Mouse (Mus musculus): ENCODE data around the gene Serinc2. TPM values are rescaled to one million over a fixed set of nuclear protein-coding genes. Genes with fewer than 3 reads are reported as not detected.
A peak's percentile ranks its signal among the peaks of the same experiment; 100 is the strongest.

The Serinc2 gene
- polyA plus RNA-seq, 1 experiment from 2014 or later = 28.7 TPM

- Histone ChIP-seq H3K4me3 (replicated peaks) (no peak overlapping the region), H3K9ac (replicated peaks) (no peak overlapping the region), H3K27ac (replicated peaks) (no peak overlapping the region), H3K4me1 (peaks cover 25% of the 10 kb centered on the region), H3K4me2 (no peak overlapping the region), H3K27me3 (replicated peaks) (peaks cover 14% of the 10 kb centered on the region), H3K36me3 (peaks cover 36% of the 10 kb centered on the region), H3K9me3 (replicated peaks) (no peaks in the 10 kb centered on the region)
- WGBS = 93% methylated on average over 3 of the region's 3 CpGs
- no peak for ATAC-seq (ENCODE audit: low FRiP score)
Observed at GRCm38 (mm10) chr4:130312526-130312925, 33.5 kb upstream of the Serinc2 start.

- peak; percentile 12; the same call in 1 of the 2 replicates for ATAC-seq (ENCODE audit: low FRiP score)
- Histone ChIP-seq H3K4me2 (peak overlapping the region; percentile 90), H3K4me3 (replicated peaks) (peak overlapping the region; percentile 52), H3K36me3 (peaks cover 18% of the 10 kb centered on the region), H3K27me3 (replicated peaks) (peaks cover 24% of the 10 kb centered on the region), H3K27ac (replicated peaks) (peak overlapping the region; percentile 70), H3K4me1 (peaks cover 34% of the 10 kb centered on the region), H3K9me3 (replicated peaks) (no peaks in the 10 kb centered on the region), H3K9ac (replicated peaks) (peak overlapping the region; percentile 68)
- WGBS = 42% methylated on average over 8 of the region's 8 CpGs
Observed at GRCm38 (mm10) chr4:130309254-130309653, 30.2 kb upstream of the Serinc2 start.

GRCm38 (mm10) chr4:130308231-130309081 lies 29.5 kb upstream of the Serinc2 start, which contains the start of the genes Fabp3 and Gm10570:
Fabp3 (plus strand) TSS chr4:130308595.
Gm10570 (minus strand) TSS chr4:130308674.
- peak; percentile 84 for ATAC-seq (ENCODE audit: low FRiP score)
- H3K4me3 ChIP-seq (replicated peaks) = peak within 1 kb of the TSS; percentile 52
- H3K36me3 ChIP-seq = peaks cover 11% of the 10 kb centered on the region
- peak within 1 kb of the TSS; percentile 70 for H3K27ac ChIP-seq (replicated peaks)
- no peaks in the 10 kb centered on the region for H3K9me3 ChIP-seq (replicated peaks)
- 1% methylated on average over 48 of the region's 52 CpGs for WGBS
- H3K4me1 ChIP-seq = peaks cover 34% of the 10 kb centered on the region
- H3K4me2 ChIP-seq = peak within 1 kb of the TSS; percentile 90
- H3K27me3 ChIP-seq (replicated peaks) = peaks cover 24% of the 10 kb centered on the region
- H3K9ac ChIP-seq (replicated peaks) = peak within 1 kb of the TSS; percentile 68

GRCm38 (mm10) chr4:130307851-130308230 lies 28.8 kb upstream of the Serinc2 start:
- H3K27ac ChIP-seq (replicated peaks) = peak overlapping the region; percentile 70
- H3K4me2 ChIP-seq = peak overlapping the region; percentile 90
- H3K36me3 ChIP-seq = peaks cover 5% of the 10 kb centered on the region
- H3K4me1 ChIP-seq = peaks cover 34% of the 10 kb centered on the region
- WGBS = 0% methylated on average over 22 of the region's 23 CpGs
- H3K4me3 ChIP-seq (replicated peaks) = peak overlapping the region; percentile 52
- peaks cover 24% of the 10 kb centered on the region for H3K27me3 ChIP-seq (replicated peaks)
- peak overlapping the region; percentile 68 for H3K9ac ChIP-seq (replicated peaks)
- ATAC-seq (ENCODE audit: low FRiP score) = peak; percentile 22; the same call in 1 of the 2 replicates
- no peaks in the 10 kb centered on the region for H3K9me3 ChIP-seq (replicated peaks)

GRCm38 (mm10) chr4:130306796-130307630 lies 28.0 kb upstream of the Serinc2 start:
- no peak for ATAC-seq (ENCODE audit: low FRiP score)
- H3K36me3 ChIP-seq = no peaks in the 10 kb centered on the region
- H3K4me3 ChIP-seq (replicated peaks) = peak overlapping the region; percentile 52; the same call in 1 of the 2 replicates
- H3K4me2 ChIP-seq = peak overlapping the region; percentile 90
- peak overlapping the region; percentile 68; the same call in 1 of the 2 replicates for H3K9ac ChIP-seq (replicated peaks)
- no peak overlapping the region for H3K27ac ChIP-seq (replicated peaks)
- no peaks in the 10 kb centered on the region for H3K9me3 ChIP-seq (replicated peaks)
- 79% methylated on average over 10 of the region's 10 CpGs for WGBS
- peaks cover 34% of the 10 kb centered on the region for H3K4me1 ChIP-seq
- peaks cover 24% of the 10 kb centered on the region for H3K27me3 ChIP-seq (replicated peaks)

GRCm38 (mm10) chr4:130304746-130305145 lies 25.7 kb upstream of the Serinc2 start:
- Histone ChIP-seq H3K9ac (replicated peaks) (no peak overlapping the region), H3K36me3 (no peaks in the 10 kb centered on the region), H3K4me2 (no peak overlapping the region), H3K9me3 (replicated peaks) (no peaks in the 10 kb centered on the region), H3K27ac (replicated peaks) (no peak overlapping the region), H3K27me3 (replicated peaks) (peaks cover 17% of the 10 kb centered on the region), H3K4me3 (replicated peaks) (no peak overlapping the region), H3K4me1 (peaks cover 27% of the 10 kb centered on the region)
- 17% methylated on average over 3 of the region's 3 CpGs for WGBS
- ATAC-seq (ENCODE audit: low FRiP score) = no peak

GRCm38 (mm10) chr4:130302285-130302870 lies 23.4 kb upstream of the Serinc2 start:
- WGBS = 51% methylated on average over 12 of the region's 12 CpGs
- peaks cover 9% of the 10 kb centered on the region for H3K27me3 ChIP-seq (replicated peaks)
- ATAC-seq (ENCODE audit: low FRiP score) = no peak
- no peak overlapping the region for H3K27ac ChIP-seq (replicated peaks)
- no peak overlapping the region for H3K4me2 ChIP-seq
- H3K9me3 ChIP-seq (replicated peaks) = no peaks in the 10 kb centered on the region
- no peaks in the 10 kb centered on the region for H3K36me3 ChIP-seq
- no peak overlapping the region for H3K4me3 ChIP-seq (replicated peaks)
- H3K9ac ChIP-seq (replicated peaks) = no peak overlapping the region
- peaks cover 8% of the 10 kb centered on the region for H3K4me1 ChIP-seq

GRCm38 (mm10) chr4:130299629-130300018 lies 20.6 kb upstream of the Serinc2 start:
- Histone ChIP-seq H3K36me3 (no peaks in the 10 kb centered on the region), H3K9me3 (replicated peaks) (no peaks in the 10 kb centered on the region), H3K4me3 (replicated peaks) (no peak overlapping the region), H3K9ac (replicated peaks) (no peak overlapping the region), H3K4me1 (peaks cover 5% of the 10 kb centered on the region; the same call in 1 of the 2 replicates), H3K4me2 (no peak overlapping the region), H3K27me3 (replicated peaks) (no peaks in the 10 kb centered on the region), H3K27ac (replicated peaks) (no peak overlapping the region)
- ATAC-seq (ENCODE audit: low FRiP score) = no peak
- WGBS = 69% methylated on average over 8 of the region's 8 CpGs

GRCm38 (mm10) chr4:130298877-130299628 lies 20.0 kb upstream of the Serinc2 start:
- Histone ChIP-seq H3K27ac (replicated peaks) (no peak overlapping the region), H3K4me1 (0 out of 2 replicates have a peak, but pooled peaks cover 2% of the 10 kb centered on the region), H3K27me3 (replicated peaks) (no peaks in the 10 kb centered on the region), H3K9me3 (replicated peaks) (no peaks in the 10 kb centered on the region), H3K36me3 (no peaks in the 10 kb centered on the region), H3K9ac (replicated peaks) (no peak overlapping the region), H3K4me3 (replicated peaks) (no peak overlapping the region), H3K4me2 (no peak overlapping the region)
- no peak for ATAC-seq (ENCODE audit: low FRiP score)
- WGBS = 78% methylated on average over 11 of the region's 11 CpGs

- Histone ChIP-seq H3K4me1 (0 out of 2 replicates have a peak, but pooled peaks cover 2% of the 10 kb centered on the region), H3K9ac (replicated peaks) (no peak overlapping the region), H3K36me3 (no peaks in the 10 kb centered on the region), H3K27me3 (replicated peaks) (no peaks in the 10 kb centered on the region), H3K27ac (replicated peaks) (no peak overlapping the region), H3K4me2 (no peak overlapping the region), H3K4me3 (replicated peaks) (no peak overlapping the region), H3K9me3 (replicated peaks) (no peaks in the 10 kb centered on the region)
- WGBS = 22% methylated on average over 13 of the region's 13 CpGs
- ATAC-seq (ENCODE audit: low FRiP score) = no peak
Observed at GRCm38 (mm10) chr4:130297123-130297529, 18.1 kb upstream of the Serinc2 start.

Data from neural tube, embryonic 15.5 days (tissue).